In genomic region chr16:10786288-10786687, GRCm38 (mm10) we compare ENCODE assay signal across 8 mouse cellular contexts. TPM values are rescaled to one million over a fixed set of nuclear protein-coding genes. Genes with fewer than 3 reads are reported as not detected.
A peak's percentile ranks its signal among the peaks of the same experiment; 100 is the strongest.
DNase-seq lines count a peak whose midpoint lies in the region; ATAC-seq lines count a peak whose summit lies in the region.

No protein-coding gene starts in this region.

- H3K4me3 ChIP-seq in hindbrain, embryonic 11.5 days (ENCODE audit: low read depth, low read length), result peak overlapping the region; percentile 60

- DNase-seq in NIH3T3 (ENCODE audit: low read depth), result peak; percentile 97
- DNase-seq in cerebellum, adult 9-11 months, result peak; percentile 85
- DNase-seq in frontal cortex, adult 2 months (ENCODE audit: extremely low spot score in 1 of 2, low spot score in 1 of 2), result peak; percentile 71 to 91
- DNase-seq in hindbrain, embryonic 11.5 days (ENCODE audit: low spot score), result peak; percentile 90
- peak; percentile 80 to 83 for DNase-seq in layer of hippocampus, postnatal 10 days (ENCODE audit: low spot score in 2 of 2)
- DNase-seq in lung, postnatal 10 days, result peak; percentile 94
- DNase-seq in ovary, postnatal 36 days (ENCODE audit: low spot score), result peak; percentile 72
- DNase-seq in thymus, postnatal 25 days, result peak; percentile 91

- peak; percentile 32 for ATAC-seq in hindbrain, embryonic 11.5 days (ENCODE audit: low FRiP score)

- H3K4me2 ChIP-seq in hindbrain, embryonic 11.5 days (replicated peaks; ENCODE audit: low read depth, low read length), result peak overlapping the region; percentile 71

- H3K36me3 ChIP-seq in hindbrain, embryonic 11.5 days (ENCODE audit: control insufficient read depth, insufficient read depth, low read length), result no peaks in the 10 kb centered on the region

- 5% methylated on average over 9 of the region's 9 CpGs for WGBS in hindbrain, embryonic 11.5 days

- H3K4me1 ChIP-seq in hindbrain, embryonic 11.5 days (replicated peaks; ENCODE audit: control insufficient read depth, insufficient read depth, low read length), result no peaks in the 10 kb centered on the region; the same call in 1 of the 2 replicates

- H3K9me3 ChIP-seq in hindbrain, embryonic 11.5 days (ENCODE audit: control insufficient read depth, low read length), result no peaks in the 10 kb centered on the region

- H3K27me3 ChIP-seq in hindbrain, embryonic 11.5 days (ENCODE audit: control insufficient read depth, insufficient read depth, low read length), result peaks cover 15% of the 10 kb centered on the region

- no peak overlapping the region; the same call in 1 of the 2 replicates for H3K27ac ChIP-seq in hindbrain, embryonic 11.5 days (ENCODE audit: low read depth, low read length)

- H3K9ac ChIP-seq in hindbrain, embryonic 11.5 days (ENCODE audit: low read depth, low read length), result peak overlapping the region; percentile 53; the same call in 1 of the 2 replicates

RNA-seq across cellular contexts. Expression of gene Socs1, which starts 1.0 kb away (rescaled TPM):
- 0.88 and 1.2 TPM in 2 replicates for polyA plus RNA-seq in frontal cortex, adult 2 months (2012; rRNA removed)
- 3.5 and 3.6 TPM in 2 replicates for polyA plus RNA-seq in hindbrain, embryonic 11.5 days (2014; fragmentation: Nextera tagmentation; extraction: Ambion mirVana)
- 1 to 10 TPM; 1.3 to 1.5 TPM for total RNA-seq in layer of hippocampus, postnatal 10 days (2021)

RNA-seq across cellular contexts. Expression of gene Tnp2, which starts 2.2 kb away (rescaled TPM):
- not detected in 2 replicates for polyA plus RNA-seq in frontal cortex, adult 2 months (2012; rRNA removed)
- not detected in 2 replicates for polyA plus RNA-seq in hindbrain, embryonic 11.5 days (2014; fragmentation: Nextera tagmentation; extraction: Ambion mirVana)
- not detected for total RNA-seq in layer of hippocampus, postnatal 10 days (2021)

RNA-seq across cellular contexts. Expression of gene Prm3, which starts 4.4 kb away (rescaled TPM):
- not detected in 2 replicates for polyA plus RNA-seq in frontal cortex, adult 2 months (2012; rRNA removed)
- polyA plus RNA-seq in hindbrain, embryonic 11.5 days (2014; fragmentation: Nextera tagmentation; extraction: Ambion mirVana), result not detected in 2 replicates
- total RNA-seq in layer of hippocampus, postnatal 10 days (2021), result not detected

RNA-seq across cellular contexts. Expression of gene Prm2, which starts 9.6 kb away (rescaled TPM):
- polyA plus RNA-seq in frontal cortex, adult 2 months (2012; rRNA removed), result not detected in 2 replicates
- not detected in 2 replicates for polyA plus RNA-seq in hindbrain, embryonic 11.5 days (2014; fragmentation: Nextera tagmentation; extraction: Ambion mirVana)
- total RNA-seq in layer of hippocampus, postnatal 10 days (2021), result not detected

RNA-seq across cellular contexts. Expression of gene Prm1, which starts 19.4 kb away (rescaled TPM):
- polyA plus RNA-seq in frontal cortex, adult 2 months (2012; rRNA removed), result not detected in 2 replicates
- polyA plus RNA-seq in hindbrain, embryonic 11.5 days (2014; fragmentation: Nextera tagmentation; extraction: Ambion mirVana), result not detected in 2 replicates
- total RNA-seq in layer of hippocampus, postnatal 10 days (2021), result not detected
